Mouse (Mus musculus) liver, adult 2 months (tissue): ENCODE data around the gene Zfp113.

Experiments
- CTCF ChIP-seq: fragments of 200-500 bp; IDR thresholded peaks from 2 replicates; pipeline ENCODE4 v1.5.1; 2011; ENCODE audit warnings: low read depth, low read length, control low read depth
- POLR2A ChIP-seq: fragments of 200-500 bp; IDR thresholded peaks from 2 replicates; pipeline ENCODE4 v1.6.1; 2011; ENCODE audit warnings: low read length, control low read depth; ENCODE audit not compliant: insufficient read depth; ENCODE audit errors: extremely low read depth

DNA sequence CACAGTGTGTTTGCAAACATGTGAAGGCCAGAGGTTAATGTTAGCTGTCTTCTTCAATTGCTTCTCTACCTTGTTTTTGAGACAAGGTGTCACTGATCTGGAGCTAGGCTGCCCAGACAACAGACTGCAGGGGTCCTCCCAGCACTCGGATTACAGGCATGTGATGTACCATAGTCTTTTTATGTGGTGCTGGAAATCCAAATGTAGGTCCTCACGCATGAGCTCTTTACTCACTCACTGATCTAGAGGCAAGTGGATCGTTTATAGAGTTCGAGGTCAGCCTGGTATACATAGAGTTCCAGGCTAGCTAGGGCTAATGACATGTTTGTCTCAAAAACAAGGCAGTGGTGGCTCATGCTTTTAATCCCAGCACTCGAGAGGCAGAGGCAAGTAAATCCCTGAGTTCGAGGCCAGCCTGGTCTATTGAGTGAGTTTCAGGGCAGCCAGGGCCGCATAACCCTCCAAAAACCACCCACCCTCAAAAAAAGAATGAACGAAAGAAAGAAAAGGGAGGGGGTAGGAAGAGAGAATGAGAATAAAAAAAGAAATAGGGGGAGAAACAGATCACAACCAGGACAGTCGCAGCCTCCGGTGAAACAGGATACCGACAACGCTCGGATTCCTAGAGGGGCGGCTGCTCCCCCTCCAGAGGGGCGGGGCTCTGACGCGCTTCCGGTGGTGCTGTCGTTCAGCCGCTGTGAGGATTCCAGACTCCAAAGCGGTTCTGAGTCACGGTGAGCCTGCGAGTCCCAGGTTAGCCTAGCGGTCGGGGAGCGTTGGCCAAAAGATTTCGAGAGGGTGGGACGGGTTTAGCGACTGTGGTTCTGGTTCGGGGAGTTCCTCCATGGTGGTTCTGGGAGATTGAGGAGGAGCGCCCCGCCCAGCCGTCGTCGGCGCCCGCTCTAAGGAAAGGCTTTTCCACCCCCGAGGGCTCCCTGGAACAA lies 39.0 kb downstream of the Zfp113 start, which contains the start of gene Zscan21:
- TF ChIP-seq POLR2A (peak; percentile 85), CTCF (peak; percentile 18; the same call in 1 of the 2 replicates)
